Mouse (Mus musculus): ENCODE measurements at regions not wholly inside any gene's neighbourhood (a gene's known extent, or its start where the extent isn't known, plus 50 kb on each side); places are given as distances from the start of the nearest gene placed in this dataset.

DNA sequence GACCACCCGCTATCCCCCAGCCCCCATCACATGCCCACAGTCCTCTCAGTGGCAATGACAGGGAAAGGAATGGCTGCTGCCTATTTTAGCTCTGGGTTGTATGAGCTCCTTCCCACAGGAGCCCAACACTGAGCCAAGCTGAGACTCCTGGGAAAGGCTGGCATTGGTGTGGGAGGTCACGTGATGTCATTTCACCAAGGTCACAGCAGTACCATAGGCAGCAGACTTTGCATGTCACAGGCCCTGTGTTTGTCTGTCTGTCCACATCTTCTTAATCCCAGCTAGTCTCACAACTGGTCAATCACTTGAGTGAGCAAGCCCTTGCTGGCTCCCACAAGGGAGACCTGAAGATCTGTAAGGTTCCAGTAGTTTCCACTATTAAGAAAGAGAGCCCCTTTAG, 58.7 kb upstream of the Insig1 start:
- Histone ChIP-seq H3K4me1 (ENCODE audit: control insufficient read depth, insufficient read depth, low read length) (no peaks in the 10 kb centered on the region), H3K9ac (replicated peaks; ENCODE audit: low read depth, low read length) (no peak overlapping the region), H3K4me3 (ENCODE audit: low read depth, low read length) (no peak overlapping the region), H3K36me3 (ENCODE audit: control insufficient read depth, insufficient read depth, low read length) (no peaks in the 10 kb centered on the region), H3K9me3 (ENCODE audit: control insufficient read depth, low read depth, low read length) (no peaks in the 10 kb centered on the region), H3K27ac (ENCODE audit: low read length) (no peak overlapping the region), H3K4me2 (replicated peaks; ENCODE audit: low read depth, low read length) (no peak overlapping the region), H3K27me3 (ENCODE audit: control insufficient read depth, insufficient read depth, low read length) (no peaks in the 10 kb centered on the region)
- ATAC-seq (ENCODE audit: insufficient number of reproducible peaks, insufficient read depth, low FRiP score, low read depth): no peak
- WGBS: 95% methylated on average over 2 of the region's 2 CpGs

DNA sequence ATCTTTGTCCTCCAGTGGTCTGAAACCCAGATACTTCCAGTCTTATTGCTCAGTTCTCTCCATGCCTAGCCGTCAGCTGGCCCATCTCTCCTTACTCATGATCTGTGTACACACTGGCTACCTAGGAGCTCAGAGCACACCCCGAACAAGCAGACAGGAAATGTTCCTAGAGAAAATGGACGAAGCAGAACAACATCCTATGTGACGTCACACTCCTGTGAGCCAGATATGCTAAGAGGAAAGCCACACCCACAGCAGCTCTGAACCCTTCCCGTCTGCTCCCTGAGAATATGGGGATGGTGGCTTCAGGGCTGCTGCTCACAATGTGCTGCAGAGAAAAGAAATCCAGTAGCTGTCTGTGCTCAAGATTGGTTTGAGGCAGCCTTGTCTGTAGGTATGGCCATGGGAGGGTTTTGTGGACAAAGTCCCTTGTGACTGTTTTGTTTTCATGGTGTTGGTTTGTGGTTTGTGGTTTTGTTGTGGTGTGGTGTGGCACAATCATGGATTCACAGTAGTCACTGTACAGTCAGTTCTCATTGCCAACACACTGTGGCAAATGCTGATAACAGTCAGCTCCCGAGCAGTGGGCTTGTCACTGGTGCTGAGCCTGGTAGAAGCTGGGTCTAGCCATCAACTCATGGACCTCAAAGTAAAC, 57.4 kb upstream of the Insig1 start:
- no peak overlapping the region for H3K4me2 ChIP-seq (replicated peaks; ENCODE audit: low read depth, low read length)
- H3K36me3 ChIP-seq (ENCODE audit: control insufficient read depth, insufficient read depth, low read length): no peaks in the 10 kb centered on the region
- no peaks in the 10 kb centered on the region for H3K9me3 ChIP-seq (ENCODE audit: control insufficient read depth, low read depth, low read length)
- H3K27ac ChIP-seq (ENCODE audit: low read length): no peak overlapping the region
- H3K27me3 ChIP-seq (ENCODE audit: control insufficient read depth, insufficient read depth, low read length): no peaks in the 10 kb centered on the region
- WGBS: 44% methylated on average over 6 of the region's 6 CpGs
- ATAC-seq (ENCODE audit: insufficient number of reproducible peaks, insufficient read depth, low FRiP score, low read depth): no peak
- no peak overlapping the region for H3K4me3 ChIP-seq (ENCODE audit: low read depth, low read length)
- H3K4me1 ChIP-seq (ENCODE audit: control insufficient read depth, insufficient read depth, low read length): no peaks in the 10 kb centered on the region
- no peak overlapping the region for H3K9ac ChIP-seq (replicated peaks; ENCODE audit: low read depth, low read length)

DNA sequence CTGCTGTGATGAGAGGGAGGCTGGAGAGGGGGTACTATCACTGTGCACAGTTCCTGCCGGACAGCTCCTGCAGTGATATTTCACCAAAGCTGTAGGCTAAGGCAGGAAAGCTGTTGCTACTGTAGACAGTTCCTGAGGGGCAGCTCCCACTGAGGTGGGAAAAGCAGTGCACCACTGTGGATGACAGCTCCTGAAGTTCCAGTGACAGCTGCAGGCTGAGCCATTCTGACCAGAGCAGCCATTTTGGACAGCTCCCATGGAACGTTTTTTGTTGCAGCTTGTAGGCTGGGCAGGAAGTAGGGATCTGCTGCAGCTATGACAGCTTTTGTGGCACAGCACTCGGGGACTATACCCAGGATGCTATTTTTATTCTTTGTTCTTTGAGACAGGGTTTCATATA, 51.3 kb upstream of the Insig1 start:
- H3K4me2 ChIP-seq (replicated peaks; ENCODE audit: low read depth, low read length): no peak overlapping the region
- H3K27ac ChIP-seq (ENCODE audit: low read length): no peak overlapping the region
- no peaks in the 10 kb centered on the region for H3K36me3 ChIP-seq (ENCODE audit: control insufficient read depth, insufficient read depth, low read length)
- H3K27me3 ChIP-seq (ENCODE audit: control insufficient read depth, insufficient read depth, low read length): no peaks in the 10 kb centered on the region
- 0 out of 2 replicates have a peak, but pooled peaks cover 2% of the 10 kb centered on the region for H3K4me1 ChIP-seq (ENCODE audit: control insufficient read depth, insufficient read depth, low read length)
- no peaks in the 10 kb centered on the region for H3K9me3 ChIP-seq (ENCODE audit: control insufficient read depth, low read depth, low read length)
- no peak overlapping the region for H3K4me3 ChIP-seq (ENCODE audit: low read depth, low read length)
- no peak for ATAC-seq (ENCODE audit: insufficient number of reproducible peaks, insufficient read depth, low FRiP score, low read depth)
- 45% methylated on average over 3 of the region's 3 CpGs for WGBS
- no peak overlapping the region for H3K9ac ChIP-seq (replicated peaks; ENCODE audit: low read depth, low read length)

All from stomach, embryonic 14.5 days (tissue).